Comparison of ENCODE assay signal across 29 mouse cellular contexts in the genomic region with DNA sequence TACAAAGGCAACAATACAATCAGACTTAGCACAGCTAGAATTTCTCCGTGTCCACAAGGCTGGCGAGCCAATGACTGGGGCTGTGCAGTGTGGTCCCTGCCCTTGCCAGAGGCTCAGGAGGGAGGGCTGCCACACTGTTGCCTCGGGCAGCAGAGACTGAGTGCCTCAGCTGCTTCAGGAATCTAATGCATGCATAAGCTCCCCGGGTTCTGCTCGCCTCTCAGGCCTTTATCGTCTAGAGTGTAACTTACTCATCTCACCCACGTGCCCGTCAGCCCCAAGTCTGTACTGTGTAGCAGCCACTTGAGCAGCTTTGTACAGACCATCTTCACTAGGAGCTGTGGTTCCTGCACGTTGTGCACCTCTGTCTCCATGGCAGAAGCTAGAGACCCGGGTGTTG. TPM values are rescaled to one million over a fixed set of nuclear protein-coding genes. Genes with fewer than 3 reads are reported as not detected.
DNase-seq lines count a peak whose midpoint lies in the region; ATAC-seq and TF ChIP-seq lines count a peak whose summit lies in the region.
"Had no signal": no experiment of that assay in that cellular context is flagged by ENCODE, and none has a peak within 500 bp of the region (broad histone marks: within the 10 kb centered on the region; RNA-seq: fewer than 3 reads in every experiment).

No protein-coding gene starts in this region.

- no peak overlapping the region for H3K9ac ChIP-seq in forebrain, embryonic 16.5 days (replicated peaks; ENCODE audit: low read depth, low read length)
- H3K9ac ChIP-seq in forebrain, embryonic 14.5 days (ENCODE audit: low read length) = no peak overlapping the region
- H3K9ac ChIP-seq in hindbrain, embryonic 13.5 days = no peak overlapping the region
- H3K9ac ChIP-seq in hindbrain, embryonic 12.5 days = no peak overlapping the region
- no peak overlapping the region for H3K9ac ChIP-seq in midbrain, embryonic 11.5 days (ENCODE audit: low read length)
- no peak overlapping the region for H3K9ac ChIP-seq in midbrain, postnatal 0 days (replicated peaks; ENCODE audit: low read length, poor library complexity, severe bottlenecking)
- no peak overlapping the region for H3K9ac ChIP-seq in midbrain, embryonic 16.5 days (ENCODE audit: low read depth, low read length)
- H3K9ac ChIP-seq: embryonic facial prominence, embryonic 15.5 days; forebrain, embryonic 12.5 days; heart, embryonic 13.5 days; intestine, embryonic 15.5 days; limb, embryonic 13.5 days; liver, embryonic 13.5 days; neural tube, embryonic 13.5 days had no signal

- no peak overlapping the region for H3K4me2 ChIP-seq in forebrain, embryonic 16.5 days (ENCODE audit: low read length)
- no peak overlapping the region for H3K4me2 ChIP-seq in forebrain, embryonic 14.5 days (ENCODE audit: low read length)
- H3K4me2 ChIP-seq in hindbrain, embryonic 13.5 days = no peak overlapping the region
- no peak overlapping the region for H3K4me2 ChIP-seq in hindbrain, embryonic 12.5 days (replicated peaks)
- H3K4me2 ChIP-seq in midbrain, embryonic 11.5 days = no peak overlapping the region
- H3K4me2 ChIP-seq in midbrain, postnatal 0 days (ENCODE audit: low read depth, low read length, poor library complexity, severe bottlenecking) = no peak overlapping the region
- H3K4me2 ChIP-seq in midbrain, embryonic 16.5 days (ENCODE audit: low read length) = no peak overlapping the region
- H3K4me2 ChIP-seq: embryonic facial prominence, embryonic 15.5 days; forebrain, embryonic 12.5 days; heart, embryonic 13.5 days; intestine, embryonic 15.5 days; limb, embryonic 13.5 days; liver, embryonic 13.5 days; neural tube, embryonic 13.5 days had no signal

- no peak for TF ChIP-seq CTCF in midbrain, postnatal 0 days (IDR thresholded peaks at IDR 0.05)

- H3K4me3 ChIP-seq in forebrain, embryonic 16.5 days (replicated peaks; ENCODE audit: low read length) = no peak overlapping the region
- no peak overlapping the region for H3K4me3 ChIP-seq in forebrain, embryonic 14.5 days (ENCODE audit: low read depth, low read length)
- H3K4me3 ChIP-seq in hindbrain, embryonic 13.5 days = no peak overlapping the region
- no peak overlapping the region for H3K4me3 ChIP-seq in hindbrain, embryonic 12.5 days
- H3K4me3 ChIP-seq in midbrain, embryonic 11.5 days (ENCODE audit: low read depth, low read length) = no peak overlapping the region
- H3K4me3 ChIP-seq in midbrain, postnatal 0 days (ENCODE audit: low read depth, low read length) = no peak overlapping the region
- H3K4me3 ChIP-seq in midbrain, embryonic 16.5 days (ENCODE audit: low read depth, low read length) = no peak overlapping the region
- H3K4me3 ChIP-seq: embryonic facial prominence, embryonic 15.5 days; forebrain, embryonic 12.5 days; heart, embryonic 13.5 days; intestine, embryonic 15.5 days; layer of hippocampus, adult 2 months; left cerebral cortex, adult 2 months; limb, embryonic 13.5 days; liver, embryonic 13.5 days; neural tube, embryonic 13.5 days had no signal

- 0 out of 2 replicates have a peak, but pooled peaks have one; percentile 25 for ATAC-seq in forebrain, embryonic 16.5 days
- no peak for ATAC-seq in forebrain, embryonic 14.5 days
- peak; percentile 49; the same call in 1 of the 2 replicates for ATAC-seq in hindbrain, embryonic 13.5 days (ENCODE audit: low FRiP score)
- ATAC-seq in hindbrain, embryonic 12.5 days (ENCODE audit: low FRiP score) = no peak
- ATAC-seq in midbrain, embryonic 11.5 days (ENCODE audit: low FRiP score) = peak; percentile 33; the same call in 1 of the 2 replicates
- no peak for ATAC-seq in midbrain, postnatal 0 days (ENCODE audit: low FRiP score)
- 0 out of 2 replicates have a peak, but pooled peaks have one; percentile 38 for ATAC-seq in midbrain, embryonic 16.5 days
- no peak for ATAC-seq in megakaryocyte-erythroid progenitor cell, adult 5-6 weeks (replicated peaks; ENCODE audit: low FRiP score, low TSS enrichment, poor library complexity, severe bottlenecking)
- ATAC-seq: intestine, embryonic 15.5 days had no signal

- no peak overlapping the region for H3K27ac ChIP-seq in forebrain, embryonic 16.5 days (ENCODE audit: low read length)
- H3K27ac ChIP-seq in forebrain, embryonic 14.5 days (ENCODE audit: low read depth, low read length) = no peak overlapping the region
- H3K27ac ChIP-seq in hindbrain, embryonic 13.5 days = no peak overlapping the region
- H3K27ac ChIP-seq in hindbrain, embryonic 12.5 days = no peak overlapping the region
- H3K27ac ChIP-seq in midbrain, embryonic 11.5 days (ENCODE audit: low read depth, low read length) = no peak overlapping the region
- no peak overlapping the region for H3K27ac ChIP-seq in midbrain, postnatal 0 days (ENCODE audit: low read depth, low read length)
- H3K27ac ChIP-seq in midbrain, embryonic 16.5 days (ENCODE audit: low read length) = no peak overlapping the region
- H3K27ac ChIP-seq: embryonic facial prominence, embryonic 15.5 days; forebrain, embryonic 12.5 days; heart, embryonic 13.5 days; intestine, embryonic 15.5 days; layer of hippocampus, adult 2 months; left cerebral cortex, adult 2 months; limb, embryonic 13.5 days; liver, embryonic 13.5 days; neural tube, embryonic 13.5 days had no signal

- no peak for DNase-seq in forebrain, embryonic 14.5 days (ENCODE audit: low spot score)
- no peak for DNase-seq in midbrain, embryonic 11.5 days (ENCODE audit: low spot score, missing footprints)
- no peak for DNase-seq in midbrain, postnatal 0 days (ENCODE audit: low spot score)
- DNase-seq: adrenal gland, adult 8-10 months; cerebellum, adult 2 months; cerebellum, postnatal 14 days; gastrocnemius, postnatal 25 days; kidney, adult 2 months; kidney, postnatal 36 days; liver, embryonic 13.5 days; lung, adult 18-20 months; lung, postnatal 14 days; right cerebral cortex, postnatal 4 days; thymus, adult 2 months; thymus, postnatal 36 days had no signal

- H3K36me3 ChIP-seq in forebrain, embryonic 16.5 days (ENCODE audit: control insufficient read depth, insufficient read depth) = peaks cover 7% of the 10 kb centered on the region; the same call in 1 of the 2 replicates
- H3K36me3 ChIP-seq in forebrain, embryonic 14.5 days (ENCODE audit: control insufficient read depth, insufficient read depth, low read length) = peaks cover 16% of the 10 kb centered on the region
- peaks cover 24% of the 10 kb centered on the region for H3K36me3 ChIP-seq in hindbrain, embryonic 13.5 days
- peaks cover 19% of the 10 kb centered on the region for H3K36me3 ChIP-seq in hindbrain, embryonic 12.5 days
- no peaks in the 10 kb centered on the region for H3K36me3 ChIP-seq in midbrain, embryonic 11.5 days (ENCODE audit: control insufficient read depth, insufficient read depth, low read length)
- H3K36me3 ChIP-seq in midbrain, postnatal 0 days (ENCODE audit: insufficient read depth, low read length) = no peaks in the 10 kb centered on the region
- H3K36me3 ChIP-seq in midbrain, embryonic 16.5 days (ENCODE audit: control insufficient read depth, insufficient read depth, low read length) = no peaks in the 10 kb centered on the region; the same call in 1 of the 2 replicates
- H3K36me3 ChIP-seq: intestine, embryonic 15.5 days had no signal

- H3K27me3 ChIP-seq in forebrain, embryonic 16.5 days (replicated peaks; ENCODE audit: control insufficient read depth, insufficient read depth, low read length) = no peaks in the 10 kb centered on the region
- H3K27me3 ChIP-seq in forebrain, embryonic 14.5 days (replicated peaks; ENCODE audit: control insufficient read depth, insufficient read depth, low read length) = no peaks in the 10 kb centered on the region
- no peaks in the 10 kb centered on the region for H3K27me3 ChIP-seq in hindbrain, embryonic 13.5 days
- no peaks in the 10 kb centered on the region for H3K27me3 ChIP-seq in hindbrain, embryonic 12.5 days
- H3K27me3 ChIP-seq in midbrain, embryonic 11.5 days (ENCODE audit: control insufficient read depth, insufficient read depth, low read length) = no peaks in the 10 kb centered on the region
- no peaks in the 10 kb centered on the region for H3K27me3 ChIP-seq in midbrain, postnatal 0 days (ENCODE audit: insufficient read depth, low read length)
- H3K27me3 ChIP-seq in midbrain, embryonic 16.5 days (ENCODE audit: control insufficient read depth, insufficient read depth, low read depth, low read length) = no peaks in the 10 kb centered on the region
- H3K27me3 ChIP-seq: CH12.LX; embryonic facial prominence, embryonic 15.5 days; forebrain, embryonic 12.5 days; heart, embryonic 13.5 days; intestine, embryonic 15.5 days; limb, embryonic 13.5 days; liver, embryonic 13.5 days; neural tube, embryonic 13.5 days had no signal

- no peaks in the 10 kb centered on the region for H3K4me1 ChIP-seq in forebrain, embryonic 16.5 days (replicated peaks; ENCODE audit: control insufficient read depth, insufficient read depth, low read length)
- no peaks in the 10 kb centered on the region for H3K4me1 ChIP-seq in forebrain, embryonic 14.5 days (ENCODE audit: control insufficient read depth, insufficient read depth, low read length)
- no peaks in the 10 kb centered on the region for H3K4me1 ChIP-seq in hindbrain, embryonic 13.5 days (replicated peaks)
- no peaks in the 10 kb centered on the region for H3K4me1 ChIP-seq in hindbrain, embryonic 12.5 days
- H3K4me1 ChIP-seq in midbrain, embryonic 11.5 days (ENCODE audit: control insufficient read depth, insufficient read depth, low read length) = no peaks in the 10 kb centered on the region
- H3K4me1 ChIP-seq in midbrain, postnatal 0 days (ENCODE audit: insufficient read depth, low read length) = no peaks in the 10 kb centered on the region
- H3K4me1 ChIP-seq in midbrain, embryonic 16.5 days (ENCODE audit: control insufficient read depth, insufficient read depth, low read length) = no peaks in the 10 kb centered on the region
- H3K4me1 ChIP-seq: embryonic facial prominence, embryonic 15.5 days; intestine, embryonic 15.5 days; limb, embryonic 13.5 days; liver, embryonic 13.5 days; neural tube, embryonic 13.5 days had no signal

- no peaks in the 10 kb centered on the region for H3K9me3 ChIP-seq in forebrain, embryonic 16.5 days (ENCODE audit: control insufficient read depth, low read length)
- H3K9me3 ChIP-seq in forebrain, embryonic 14.5 days (replicated peaks; ENCODE audit: control insufficient read depth, low read length) = no peaks in the 10 kb centered on the region
- H3K9me3 ChIP-seq in hindbrain, embryonic 13.5 days = no peaks in the 10 kb centered on the region
- H3K9me3 ChIP-seq in hindbrain, embryonic 12.5 days (replicated peaks) = no peaks in the 10 kb centered on the region
- no peaks in the 10 kb centered on the region for H3K9me3 ChIP-seq in midbrain, embryonic 11.5 days (ENCODE audit: control insufficient read depth, low read length)
- no peaks in the 10 kb centered on the region for H3K9me3 ChIP-seq in midbrain, postnatal 0 days (ENCODE audit: low read length)
- no peaks in the 10 kb centered on the region for H3K9me3 ChIP-seq in midbrain, embryonic 16.5 days (replicated peaks; ENCODE audit: control insufficient read depth, low read length, poor library complexity, severe bottlenecking)
- H3K9me3 ChIP-seq: embryonic facial prominence, embryonic 15.5 days; forebrain, embryonic 12.5 days; heart, embryonic 13.5 days; intestine, embryonic 15.5 days; limb, embryonic 13.5 days; liver, embryonic 13.5 days; neural tube, embryonic 13.5 days had no signal

- 75% methylated on average over 10 of the region's 10 CpGs for WGBS in forebrain, embryonic 16.5 days
- 72% methylated on average over 10 of the region's 10 CpGs for WGBS in forebrain, embryonic 14.5 days
- WGBS in hindbrain, embryonic 13.5 days = 69% methylated on average over 10 of the region's 10 CpGs
- WGBS in hindbrain, embryonic 12.5 days = 71% methylated on average over 10 of the region's 10 CpGs
- 72% methylated on average over 10 of the region's 10 CpGs for WGBS in midbrain, embryonic 11.5 days
- WGBS in midbrain, postnatal 0 days = 57% methylated on average over 10 of the region's 10 CpGs
- WGBS in midbrain, embryonic 16.5 days = 64% methylated on average over 10 of the region's 10 CpGs

RNA-seq across cellular contexts. Expression of a gene that starts 12.2 kb away (rescaled TPM):
- polyA plus RNA-seq in forebrain, embryonic 16.5 days (2015; fragmentation: Nextera tagmentation; extraction: Ambion mirVana) = 44.9 and 48.3 TPM in 2 replicates
- polyA plus RNA-seq in forebrain, embryonic 14.5 days (2014; fragmentation: Nextera tagmentation; extraction: Ambion mirVana) = 52.4 and 61.6 TPM in 2 replicates
- 54.6 and 57.2 TPM in 2 replicates for polyA plus RNA-seq in hindbrain, embryonic 13.5 days (2015; fragmentation: Nextera tagmentation; extraction: Ambion mirVana)
- 58.6 and 59.7 TPM in 2 replicates for polyA plus RNA-seq in hindbrain, embryonic 12.5 days (2016; fragmentation: Nextera tagmentation; extraction: Ambion mirVana)
- polyA plus RNA-seq in midbrain, embryonic 11.5 days (2014; fragmentation: Nextera tagmentation; extraction: Ambion mirVana) = 60.0 and 61.8 TPM in 2 replicates
- 17.0 and 35.2 TPM in 2 replicates for total RNA-seq in midbrain, postnatal 0 days (2014; rRNA removed)
- polyA plus RNA-seq in midbrain, postnatal 0 days (2015; fragmentation: Nextera tagmentation; extraction: Ambion mirVana) = 29.5 and 33.2 TPM in 2 replicates
- polyA plus RNA-seq in midbrain, embryonic 16.5 days (2015; fragmentation: Nextera tagmentation; extraction: Ambion mirVana) = 43.0 and 43.3 TPM in 2 replicates
- total RNA-seq in megakaryocyte-erythroid progenitor cell, adult 5-6 weeks (2014; fragmentation: Nextera tagmentation) = 61.8 and 85.4 TPM in 2 replicates
- 30.3 and 56.7 TPM in 2 replicates for total RNA-seq in megakaryocyte-erythroid progenitor cell, adult 5-6 weeks (2017)

RNA-seq across cellular contexts. Expression of a gene that starts 12.3 kb away (rescaled TPM):
- 61.0 and 63.5 TPM in 2 replicates for polyA plus RNA-seq in forebrain, embryonic 16.5 days (2015; fragmentation: Nextera tagmentation; extraction: Ambion mirVana)
- polyA plus RNA-seq in forebrain, embryonic 14.5 days (2014; fragmentation: Nextera tagmentation; extraction: Ambion mirVana) = 63.8 and 67.5 TPM in 2 replicates
- polyA plus RNA-seq in hindbrain, embryonic 13.5 days (2015; fragmentation: Nextera tagmentation; extraction: Ambion mirVana) = 61.3 and 62.5 TPM in 2 replicates
- 42.4 and 46.4 TPM in 2 replicates for polyA plus RNA-seq in hindbrain, embryonic 12.5 days (2016; fragmentation: Nextera tagmentation; extraction: Ambion mirVana)
- polyA plus RNA-seq in midbrain, embryonic 11.5 days (2014; fragmentation: Nextera tagmentation; extraction: Ambion mirVana) = 54.4 and 57.7 TPM in 2 replicates
- total RNA-seq in midbrain, postnatal 0 days (2014; rRNA removed) = 47.2 and 53.2 TPM in 2 replicates
- 66.3 and 69.1 TPM in 2 replicates for polyA plus RNA-seq in midbrain, postnatal 0 days (2015; fragmentation: Nextera tagmentation; extraction: Ambion mirVana)
- 70.9 and 74.8 TPM in 2 replicates for polyA plus RNA-seq in midbrain, embryonic 16.5 days (2015; fragmentation: Nextera tagmentation; extraction: Ambion mirVana)
- total RNA-seq in megakaryocyte-erythroid progenitor cell, adult 5-6 weeks (2014; fragmentation: Nextera tagmentation) = 17.9 and 24.6 TPM in 2 replicates
- total RNA-seq in megakaryocyte-erythroid progenitor cell, adult 5-6 weeks (2017) = 22.6 and 30.6 TPM in 2 replicates

Comparison
In these comparisons a context has a peak if more than half of its experiments do, and no peak if none do; other contexts are left out.
1. ATAC-seq: peak in forebrain, embryonic 16.5 days (single experiment), hindbrain, embryonic 13.5 days (single experiment), midbrain, embryonic 11.5 days (single experiment) and midbrain, embryonic 16.5 days (single experiment); none in forebrain, embryonic 14.5 days (single experiment), hindbrain, embryonic 12.5 days (single experiment), midbrain, postnatal 0 days (single experiment) and megakaryocyte-erythroid progenitor cell, adult 5-6 weeks (single experiment).